Mouse (Mus musculus) CH12.LX (cell line): ENCODE data around the gene Slc9a9. TPM values are rescaled to one million over a fixed set of nuclear protein-coding genes. Genes with fewer than 3 reads are reported as not detected.

Source experiments
- DNase-seq: peaks from one replicate; pipeline ENCODE4 v3.0.0-alpha.2; 2013; ENCODE audit errors: extremely low read depth
- H3K27ac ChIP-seq: 2 replicates; pipeline ENCODE4 v1.5.1; 2012; ENCODE audit warnings: low read depth, mild to moderate bottlenecking, control low read depth, moderate library complexity; ENCODE audit not compliant: insufficient read depth
- H3K27me3 ChIP-seq: replicated peaks from 2 replicates; pipeline ENCODE3; 2012; ENCODE audit warnings: inconsistent platforms
- H3K36me3 ChIP-seq, 2 experiments: replicated peaks in 1 of 2; 2 replicates each; pipeline versions ENCODE3 to v1.6.1; 2012; ENCODE audit warnings: inconsistent platforms in 1 of 2, low read length in 1 of 2, mild to moderate bottlenecking in 1 of 2, mixed read lengths in 1 of 2, moderate library complexity in 1 of 2; ENCODE audit not compliant: control insufficient read depth in 1 of 2, insufficient read depth in 1 of 2
- H3K4me1 ChIP-seq, 2 experiments: 2 replicates each; pipeline ENCODE4 v1.6.1; 2012; ENCODE audit warnings: inconsistent platforms in 1 of 2, moderate library complexity in 1 of 2; ENCODE audit not compliant: insufficient read depth in 2 of 2, control insufficient read depth in 1 of 2
- H3K4me2 ChIP-seq: 2 replicates; pipeline ENCODE4 v1.6.1; 2012; ENCODE audit warnings: low read depth, mild to moderate bottlenecking, control low read depth; ENCODE audit not compliant: poor library complexity, insufficient read depth, severe bottlenecking
- H3K4me3 ChIP-seq, 3 experiments: fragments of 150-350 bp in 1 of 3; sonication (generic) in 1 of 3; replicated peaks in 1 of 3; 2 replicates each; pipeline versions ENCODE3 to v1.5.1; 2011 to 2012; ENCODE audit warnings: low read depth in 2 of 3, low read length in 2 of 3, mild to moderate bottlenecking in 2 of 3, moderate library complexity in 2 of 3, control low read depth in 1 of 3, improper control_type of control experiment in 1 of 3, inconsistent platforms in 1 of 3, mixed read lengths in 1 of 3; ENCODE audit not compliant: poor library complexity in 1 of 3
- H3K79me2 ChIP-seq: replicated peaks from 2 replicates; pipeline ENCODE4 v1.6.1; 2012; ENCODE audit warnings: mild to moderate bottlenecking, moderate library complexity; ENCODE audit not compliant: control insufficient read depth, poor library complexity, insufficient read depth, severe bottlenecking; ENCODE audit errors: extremely low read depth
- H3K9ac ChIP-seq: 2 replicates; pipeline ENCODE4 v1.6.1; 2012; ENCODE audit warnings: low read depth, mild to moderate bottlenecking, control low read depth, moderate library complexity; ENCODE audit not compliant: insufficient read depth
- H3K9me3 ChIP-seq: replicated peaks from 2 replicates; pipeline ENCODE3; 2012; ENCODE audit warnings: low read length, inconsistent platforms, mixed read lengths
- CHD1 ChIP-seq: IDR thresholded peaks from 2 replicates; pipeline ENCODE4 v1.6.1; 2012; ENCODE audit warnings: low read depth, low read length, improper control_type of control experiment, inconsistent platforms
- E2F4 ChIP-seq: IDR thresholded peaks from 2 replicates; pipeline ENCODE4 v1.6.1; 2011; ENCODE audit warnings: low read depth, low read length, improper control_type of control experiment; ENCODE audit not compliant: insufficient replicate concordance
- EP300 ChIP-seq: IDR thresholded peaks from 2 replicates; pipeline ENCODE4 v1.6.1; 2011; ENCODE audit warnings: low read length, improper control_type of control experiment
- GABPA ChIP-seq: IDR thresholded peaks from 2 replicates; pipeline ENCODE4 v1.6.1; 2012; ENCODE audit warnings: low read depth, low read length, improper control_type of control experiment, inconsistent platforms; ENCODE audit not compliant: insufficient replicate concordance
- IRF4 ChIP-seq: IDR thresholded peaks from 2 replicates; pipeline ENCODE4 v1.6.1; 2014; ENCODE audit warnings: low read depth, mild to moderate bottlenecking, inconsistent platforms, low read length, improper control_type of control experiment
- MAFK ChIP-seq: IDR thresholded peaks from 2 replicates; pipeline ENCODE4 v1.6.1; 2011; ENCODE audit warnings: low read length, improper control_type of control experiment; ENCODE audit not compliant: insufficient replicate concordance
- MEF2A ChIP-seq: IDR thresholded peaks from 2 replicates; pipeline ENCODE4 v1.6.1; 2014; ENCODE audit warnings: low read depth, mild to moderate bottlenecking, inconsistent platforms, low read length, improper control_type of control experiment, borderline replicate concordance
- MXI1 ChIP-seq: IDR thresholded peaks from 2 replicates; pipeline ENCODE4 v1.6.1; 2011; ENCODE audit warnings: mild to moderate bottlenecking, low read depth, low read length, improper control_type of control experiment
- NELFE ChIP-seq: IDR thresholded peaks from 2 replicates; pipeline ENCODE4 v1.6.1; 2011; ENCODE audit warnings: low read depth, low read length, improper control_type of control experiment
- PAX5 ChIP-seq: IDR thresholded peaks from 2 replicates; pipeline ENCODE4 v1.6.1; 2012; ENCODE audit warnings: low read length, inconsistent platforms, mixed read lengths
- POLR2A ChIP-seq: IDR thresholded peaks from 2 replicates; pipeline ENCODE4 v1.6.1; 2011; ENCODE audit warnings: low read depth, mild to moderate bottlenecking, improper control_type of control experiment, low read length
- POLR2AphosphoS2 ChIP-seq: IDR thresholded peaks from 2 replicates; pipeline ENCODE4 v1.6.1; 2011; ENCODE audit warnings: low read depth, low read length, improper control_type of control experiment
- RAD21 ChIP-seq: IDR thresholded peaks from 2 replicates; pipeline ENCODE4 v1.6.1; 2011; ENCODE audit warnings: low read depth, mild to moderate bottlenecking, low read length, improper control_type of control experiment, moderate library complexity
- RCOR1 ChIP-seq: conservative IDR thresholded peaks from 2 replicates; pipeline ENCODE4 v1.6.1; 2012; ENCODE audit warnings: low read depth, mild to moderate bottlenecking, inconsistent platforms, low read length, improper control_type of control experiment
- SIN3A ChIP-seq: IDR thresholded peaks from 2 replicates; pipeline ENCODE4 v1.6.1; 2012; ENCODE audit warnings: low read length, improper control_type of control experiment, inconsistent platforms
- SMC3 ChIP-seq: IDR thresholded peaks from 2 replicates; pipeline ENCODE4 v1.6.1; 2011; ENCODE audit warnings: low read depth, low read length, improper control_type of control experiment
- TCF12 ChIP-seq: IDR thresholded peaks from 2 replicates; pipeline ENCODE4 v1.6.1; 2014; ENCODE audit warnings: low read depth, mild to moderate bottlenecking, inconsistent platforms, low read length, improper control_type of control experiment
- USF1 ChIP-seq: IDR thresholded peaks from 2 replicates; pipeline ENCODE4 v1.6.1; 2014; ENCODE audit warnings: low read depth, mild to moderate bottlenecking, inconsistent platforms, low read length, improper control_type of control experiment
- ZNF384 ChIP-seq: IDR thresholded peaks from 2 replicates; pipeline ENCODE4 v1.6.1; 2012; ENCODE audit warnings: low read depth, low read length, improper control_type of control experiment, inconsistent platforms
- dilution Hi-C: fragments of 300-500 bp; cut with MboI; formaldehyde crosslinking; loops from 2 replicates; pipeline ENCODE4 v1.14.3; 2020; ENCODE audit warnings: low sequenced_read_pairs; ENCODE audit not compliant: extremely low pct_unique_long_range_greater_than_20kb, extremely low pct_ligation_motif_present
- in situ Hi-C: fragments of 300-500 bp; cut with MboI; formaldehyde crosslinking; loops from 3 replicates; pipeline ENCODE4 v1.14.3; 2019; ENCODE audit warnings: low sequenced_read_pairs, low pct_ligation_motif_present, low pct_unique_long_range_greater_than_20kb, mixed read lengths
- polyA plus RNA-seq: library from polyadenylated mRNA; unstranded; fragments of >175 nt; gene quantifications from 2 replicates; pipeline ENCODE4 v1.2.1, GENCODE M21; 2012; ENCODE audit warnings: low read depth; ENCODE audit not compliant: insufficient read length
- total RNA-seq, 2 experiments: library from RNA; depleted of rRNA; stranded (reverse); fragments of 300-350 nt in 1 of 2; fragments of >200 nt in 1 of 2; gene quantifications; 2 replicates each; pipeline ENCODE4 v1.2.3; 2012 to 2014

The Slc9a9 gene
- total and polyA plus RNA-seq, 3 experiments, result not detected

DNA sequence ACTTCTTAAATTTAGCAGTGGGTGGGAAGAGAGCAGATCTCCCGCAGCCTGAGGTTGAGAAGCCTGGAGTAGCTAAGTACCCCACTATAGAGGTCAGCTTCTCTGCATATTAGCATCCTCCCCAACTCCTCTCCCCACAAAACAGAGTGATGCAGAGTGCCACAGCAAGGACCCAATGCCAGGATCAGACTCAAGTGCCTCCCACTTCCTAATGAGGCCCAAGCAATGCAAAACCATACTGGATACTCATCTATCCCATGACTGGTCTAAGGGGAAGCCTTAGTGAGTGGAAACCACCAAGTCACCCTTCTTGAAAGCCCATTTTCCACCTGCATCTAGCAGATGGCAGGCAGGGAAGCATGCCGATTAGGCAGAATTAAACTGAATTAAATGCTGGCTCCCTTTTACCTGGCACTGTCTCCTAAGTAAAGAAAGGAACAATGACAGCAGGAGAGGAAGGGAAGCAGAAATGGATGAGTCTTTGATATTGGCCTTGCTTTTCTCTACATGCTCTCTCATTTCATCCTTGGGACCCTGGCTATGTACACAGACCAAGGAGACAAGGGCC is 573.0 kb downstream of the Slc9a9 start:
- Histone ChIP-seq H3K27ac (no peak overlapping the region), H3K9ac (no peak overlapping the region), H3K4me3 (no peak overlapping the region), H3K79me2 (no peaks in the 10 kb centered on the region), H3K4me2 (no peak overlapping the region), H3K27me3 (no peaks in the 10 kb centered on the region), H3K9me3 (peaks cover 2% of the 10 kb centered on the region), H3K4me1 (no peaks in the 10 kb centered on the region), H3K36me3 (no peaks in the 10 kb centered on the region)
- in situ Hi-C loops (no loop called here), dilution Hi-C loops (no loop called here)
- TF ChIP-seq RAD21 (no peak), PAX5 (no peak), NELFE (no peak), RCOR1 (no peak), SMC3 (no peak), TCF12 (no peak), EP300 (no peak), POLR2AphosphoS2 (no peak)
- no peak for DNase-seq

DNA sequence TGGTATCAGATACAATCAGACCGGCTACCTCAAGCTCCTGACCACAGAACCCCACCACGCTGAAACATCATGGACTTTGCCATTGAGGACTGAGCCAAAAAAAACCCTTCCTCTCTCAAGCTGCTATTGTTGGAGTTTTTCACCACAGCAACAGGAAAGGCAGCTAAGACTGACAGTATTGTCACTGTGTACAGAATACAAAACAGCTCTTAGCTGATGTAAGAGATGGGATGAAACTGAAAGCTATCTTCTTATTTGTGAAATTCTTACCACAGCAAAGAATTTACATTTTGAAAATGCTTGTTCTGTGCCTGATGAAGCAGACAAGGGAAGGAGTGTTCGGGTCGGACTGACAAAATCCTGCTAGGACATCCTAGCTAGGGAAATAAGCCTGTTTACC is 584.5 kb downstream of the Slc9a9 start:
- H3K27ac ChIP-seq, result no peak overlapping the region
- H3K4me2 ChIP-seq, result no peak overlapping the region
- H3K4me3 ChIP-seq, result no peak overlapping the region
- H3K36me3 ChIP-seq, result no peaks in the 10 kb centered on the region
- H3K27me3 ChIP-seq, result no peaks in the 10 kb centered on the region
- dilution Hi-C loops (no loop called here), in situ Hi-C loops (no loop called here)
- peaks cover 5% of the 10 kb centered on the region for H3K9me3 ChIP-seq
- DNase-seq, result no peak
- H3K79me2 ChIP-seq, result no peaks in the 10 kb centered on the region
- no peaks in the 10 kb centered on the region for H3K4me1 ChIP-seq
- H3K9ac ChIP-seq, result no peak overlapping the region
- TF ChIP-seq IRF4, result no peak
- no peak for TF ChIP-seq USF1
- TF ChIP-seq POLR2A, result no peak
- no peak for TF ChIP-seq TCF12
- no peak for TF ChIP-seq ZNF384
- TF ChIP-seq PAX5, result no peak
- TF ChIP-seq SIN3A, result no peak
- no peak for TF ChIP-seq CHD1
- no peak for TF ChIP-seq MEF2A
- no peak for TF ChIP-seq NELFE
- TF ChIP-seq MAFK, result no peak
- no peak for TF ChIP-seq GABPA
- no peak for TF ChIP-seq E2F4
- TF ChIP-seq EP300, result no peak
- TF ChIP-seq SMC3, result no peak
- TF ChIP-seq MXI1, result no peak
